Mouse (Mus musculus): ENCODE results near the gene Zfp109. TPM values are rescaled to one million over a fixed set of nuclear protein-coding genes. Genes with fewer than 3 reads are reported as not detected.

Zfp109 gene
- polyA plus RNA-seq, 1 experiment from 2014 or later, result 1.2 TPM

DNA sequence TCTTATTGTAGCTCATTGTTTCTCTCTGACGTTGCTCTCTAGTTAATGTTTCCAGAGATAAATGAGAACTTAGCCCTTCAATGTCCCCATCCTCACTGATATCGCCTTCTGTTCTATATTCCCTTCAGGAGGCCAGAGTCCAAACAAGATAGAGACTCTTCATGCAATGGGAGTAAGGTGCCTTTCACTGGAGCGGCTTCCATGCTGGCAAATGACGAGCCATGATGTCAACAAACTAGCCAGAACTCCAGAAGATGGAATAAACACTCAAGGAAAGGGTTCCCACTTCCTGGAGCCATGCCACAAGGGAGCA, 22.6 kb upstream of the Zfp109 start:
- no peaks in the 10 kb centered on the region for H3K9me3 ChIP-seq (ENCODE audit: low read length)
- H3K4me3 ChIP-seq (ENCODE audit: low read depth, low read length), result no peak overlapping the region
- H3K27ac ChIP-seq (ENCODE audit: low read length), result no peak overlapping the region
- H3K4me1 ChIP-seq (ENCODE audit: insufficient read depth, low read depth, low read length), result no peaks in the 10 kb centered on the region; the same call in 1 of the 2 replicates
- no peak for TF ChIP-seq CTCF (IDR thresholded peaks at IDR 0.05)
- no peak for TF ChIP-seq EP300 (IDR thresholded peaks at IDR 0.05)
- no peak for DNase-seq (ENCODE audit: low spot score)
- 87% methylated on average over 4 of the region's 4 CpGs for whole genome bisulfite sequencing
- peaks cover 13% of the 10 kb centered on the region; the same call in 1 of the 2 replicates for H3K36me3 ChIP-seq (ENCODE audit: insufficient read depth, low read length)
- no peak for ATAC-seq
- H3K27me3 ChIP-seq (replicated peaks; ENCODE audit: insufficient read depth, low read length), result no peaks in the 10 kb centered on the region
- H3K9ac ChIP-seq (replicated peaks; ENCODE audit: low read depth), result no peak overlapping the region
- H3K4me2 ChIP-seq (replicated peaks; ENCODE audit: low read depth, low read length), result no peak overlapping the region

DNA sequence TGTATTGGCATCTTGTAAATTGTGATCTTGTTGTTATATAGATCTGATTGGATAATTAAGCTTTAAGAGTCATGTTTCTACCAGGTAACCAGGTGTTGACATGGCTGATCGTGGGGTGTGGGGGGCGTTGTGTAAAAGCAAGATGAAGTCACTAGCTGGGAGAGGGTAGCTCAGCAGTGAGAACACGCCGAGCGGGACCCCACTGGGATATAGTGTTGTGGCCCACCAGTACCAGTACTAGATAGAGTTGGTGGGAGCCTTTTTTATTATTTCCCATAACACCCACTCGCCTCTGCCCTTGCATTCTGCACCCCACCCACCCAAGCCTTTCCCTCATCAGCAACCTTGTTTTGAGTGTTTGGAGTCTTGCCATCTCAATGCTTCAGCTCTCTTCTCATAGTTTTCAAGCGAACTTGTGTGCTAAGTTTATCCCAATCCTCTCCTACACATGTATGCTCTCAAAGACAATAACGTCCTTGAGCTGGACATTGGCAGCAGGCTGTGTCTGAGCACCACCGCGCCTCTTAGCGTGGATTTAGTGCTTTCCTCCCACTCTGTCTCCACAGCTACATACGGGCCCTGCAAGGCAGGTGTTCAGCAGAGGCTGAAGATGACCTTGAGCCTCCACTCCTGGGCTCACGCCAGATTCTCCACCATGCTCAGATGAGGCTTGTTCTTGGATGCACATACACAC, 22.1 kb upstream of the Zfp109 start:
- Histone ChIP-seq H3K4me3 (ENCODE audit: low read depth, low read length) (no peak overlapping the region), H3K9me3 (ENCODE audit: low read length) (no peaks in the 10 kb centered on the region), H3K36me3 (ENCODE audit: insufficient read depth, low read length) (peaks cover 13% of the 10 kb centered on the region; the same call in 1 of the 2 replicates), H3K4me2 (replicated peaks; ENCODE audit: low read depth, low read length) (no peak overlapping the region), H3K4me1 (ENCODE audit: insufficient read depth, low read depth, low read length) (no peaks in the 10 kb centered on the region; the same call in 1 of the 2 replicates), H3K9ac (replicated peaks; ENCODE audit: low read depth) (no peak overlapping the region), H3K27ac (ENCODE audit: low read length) (no peak overlapping the region), H3K27me3 (replicated peaks; ENCODE audit: insufficient read depth, low read length) (no peaks in the 10 kb centered on the region)
- ATAC-seq (no peak), DNase-seq (ENCODE audit: low spot score) (no peak)
- TF ChIP-seq CTCF (IDR thresholded peaks at IDR 0.05), result no peak
- TF ChIP-seq EP300 (IDR thresholded peaks at IDR 0.05), result no peak
- WGBS, result 85% methylated on average over 13 of the region's 13 CpGs

DNA sequence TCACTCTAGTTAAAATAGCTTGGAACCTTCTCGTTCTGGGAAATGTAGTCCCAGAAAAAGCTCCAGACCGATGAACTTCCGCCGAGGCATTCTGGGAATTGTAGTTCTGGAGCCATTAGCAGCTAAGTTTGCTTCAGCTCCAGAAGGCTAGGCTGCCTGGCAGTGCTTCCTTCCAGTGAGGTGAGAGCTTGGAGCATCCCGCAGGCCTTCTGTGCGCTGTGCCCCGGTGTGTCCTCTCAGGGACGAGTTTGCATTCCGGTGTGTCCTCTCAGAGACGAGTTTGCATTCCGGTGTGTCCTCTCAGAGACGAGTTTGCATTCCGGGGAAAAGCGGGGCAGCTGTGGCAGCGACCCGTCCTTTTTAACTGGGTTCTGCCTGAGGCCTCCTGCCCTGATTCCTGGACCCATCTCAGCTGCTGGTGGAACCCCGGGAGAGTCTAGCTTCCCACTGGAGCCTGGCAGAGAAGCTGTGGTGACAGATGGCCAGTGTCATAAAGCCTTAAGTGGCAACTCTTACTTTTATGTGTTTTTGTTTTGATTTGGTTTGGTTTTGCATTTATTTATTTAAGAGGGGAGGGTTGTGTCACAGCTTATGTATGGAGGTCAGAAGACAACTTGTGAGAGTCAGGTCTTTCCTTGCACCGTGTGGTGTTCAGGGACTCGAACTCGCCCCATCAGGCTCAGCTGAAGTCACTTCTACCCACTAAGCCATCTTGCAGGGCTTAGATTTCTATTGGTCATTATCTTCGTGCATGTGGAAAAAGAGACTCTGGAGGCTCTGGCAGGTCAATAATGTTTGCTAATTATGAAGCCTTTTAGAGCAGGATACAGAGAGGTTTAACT, 17.5 kb upstream of the Zfp109 start, which contains the start of gene Zfp108:
TSS of gene Zfp108 (plus strand) at position 162 of the 842 bp plus-strand sequence.
- no peak for TF ChIP-seq CTCF (IDR thresholded peaks at IDR 0.05)
- TF ChIP-seq EP300 (IDR thresholded peaks at IDR 0.05), result no peak
- Histone ChIP-seq H3K4me2 (replicated peaks; ENCODE audit: low read depth, low read length) (peak within 1 kb of the TSS; percentile 65), H3K9ac (replicated peaks; ENCODE audit: low read depth) (peak within 1 kb of the TSS; percentile 60; the same call in 1 of the 2 replicates), H3K36me3 (ENCODE audit: insufficient read depth, low read length) (no peaks in the 10 kb centered on the region), H3K27me3 (replicated peaks; ENCODE audit: insufficient read depth, low read length) (no peaks in the 10 kb centered on the region), H3K4me3 (ENCODE audit: low read depth, low read length) (peak within 1 kb of the TSS; percentile 48), H3K9me3 (ENCODE audit: low read length) (no peaks in the 10 kb centered on the region), H3K4me1 (ENCODE audit: insufficient read depth, low read depth, low read length) (no peaks in the 10 kb centered on the region; the same call in 1 of the 2 replicates), H3K27ac (ENCODE audit: low read length) (peak within 1 kb of the TSS; percentile 12; the same call in 1 of the 2 replicates)
- WGBS, result 19% methylated on average over 21 of the region's 21 CpGs
- DNase-seq (ENCODE audit: low spot score) (peak; percentile 93), ATAC-seq (peak; percentile 96)

- Histone ChIP-seq H3K4me2 (replicated peaks; ENCODE audit: low read depth, low read length) (peak overlapping the region; percentile 65), H3K9me3 (ENCODE audit: low read length) (no peaks in the 10 kb centered on the region), H3K27me3 (replicated peaks; ENCODE audit: insufficient read depth, low read length) (no peaks in the 10 kb centered on the region), H3K27ac (ENCODE audit: low read length) (no peak overlapping the region), H3K9ac (replicated peaks; ENCODE audit: low read depth) (no peak overlapping the region), H3K4me3 (ENCODE audit: low read depth, low read length) (peak overlapping the region; percentile 48), H3K4me1 (ENCODE audit: insufficient read depth, low read depth, low read length) (no peaks in the 10 kb centered on the region; the same call in 1 of the 2 replicates), H3K36me3 (ENCODE audit: insufficient read depth, low read length) (no peaks in the 10 kb centered on the region)
- no peak for TF ChIP-seq EP300 (IDR thresholded peaks at IDR 0.05)
- no peak for TF ChIP-seq CTCF (IDR thresholded peaks at IDR 0.05)
- peak; percentile 41 for ATAC-seq
- 61% methylated on average over 9 of the region's 9 CpGs for WGBS
- no peak for DNase-seq (ENCODE audit: low spot score)
Observed at GRCm38 (mm10) chr7:24253779-24254615, 16.6 kb upstream of the Zfp109 start.

GRCm38 (mm10) chr7:24211343-24211742, 26.0 kb downstream of the Zfp109 start, which contains the start of gene Zfp111:
Gene Zfp111 (minus strand): TSS chr7:24211443.
- WGBS, result 76% methylated on average over 5 of the region's 5 CpGs
- ATAC-seq (no peak), DNase-seq (ENCODE audit: low spot score) (no peak)
- no peaks in the 10 kb centered on the region for H3K4me1 ChIP-seq (ENCODE audit: insufficient read depth, low read depth, low read length)
- H3K4me3 ChIP-seq (ENCODE audit: low read depth, low read length), result no peak within 1 kb of the TSS
- no peak within 1 kb of the TSS for H3K4me2 ChIP-seq (replicated peaks; ENCODE audit: low read depth, low read length)
- H3K27ac ChIP-seq (ENCODE audit: low read length), result no peak within 1 kb of the TSS
- no peaks in the 10 kb centered on the region for H3K36me3 ChIP-seq (ENCODE audit: insufficient read depth, low read length)
- H3K9ac ChIP-seq (replicated peaks; ENCODE audit: low read depth), result no peak within 1 kb of the TSS
- TF ChIP-seq EP300 (IDR thresholded peaks at IDR 0.05) (no peak), CTCF (IDR thresholded peaks at IDR 0.05) (no peak)
- no peaks in the 10 kb centered on the region for H3K9me3 ChIP-seq (ENCODE audit: low read length)
- H3K27me3 ChIP-seq (replicated peaks; ENCODE audit: insufficient read depth, low read length), result no peaks in the 10 kb centered on the region
